Mouse (Mus musculus) heart, adult 18-20 months (tissue): ENCODE results near the gene Klk1b5. TPM values are rescaled to one million over a fixed set of nuclear protein-coding genes. Genes with fewer than 3 reads are reported as not detected.
A peak's percentile ranks its signal among the peaks of the same experiment; 100 is the strongest.

ENCODE experiments used
- DNase-seq, 2 experiments: peaks; one replicate each; pipeline ENCODE4 v3.0.0; 2021 to 2022; ENCODE audit warnings: mixed read lengths in 1 of 2
- total RNA-seq, 2 experiments: library from RNA; stranded (reverse); gene quantifications; 2 replicates each; pipeline ENCODE4 v1.2.3; 2021

Klk1b5 gene
- total RNA-seq, 2 experiments from 2014 or later = not detected

DNA sequence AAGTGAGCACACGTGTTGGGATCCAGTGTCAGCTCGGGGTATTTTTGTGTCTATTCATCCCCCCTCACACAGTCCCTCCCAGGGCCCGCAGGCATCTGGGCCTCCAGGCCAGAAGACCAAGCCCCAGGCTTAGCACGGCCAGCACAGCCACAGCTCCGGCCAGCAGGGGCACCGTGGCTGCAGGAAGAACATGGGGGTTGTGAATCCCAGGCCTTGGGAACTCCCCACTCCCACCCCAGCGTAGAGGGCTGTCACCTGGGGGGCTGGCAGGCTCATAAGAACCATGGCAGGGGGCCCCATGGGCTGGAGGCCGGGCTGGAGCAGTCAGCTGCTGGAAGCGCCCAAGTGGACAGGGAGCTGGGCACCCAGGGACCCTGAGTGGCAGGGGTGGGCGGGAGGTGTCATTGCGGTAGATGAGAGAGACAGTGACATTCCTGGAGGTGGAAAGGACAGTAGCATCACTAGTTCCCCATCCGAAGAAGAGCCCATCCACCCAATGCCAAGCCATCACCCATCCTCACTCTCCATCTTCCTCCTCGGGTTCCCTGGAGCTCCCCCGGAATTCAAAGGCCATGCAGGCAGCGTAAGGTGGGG lies 37.4 kb downstream of the Klk1b5 start:
- DNase-seq = no peak

DNA sequence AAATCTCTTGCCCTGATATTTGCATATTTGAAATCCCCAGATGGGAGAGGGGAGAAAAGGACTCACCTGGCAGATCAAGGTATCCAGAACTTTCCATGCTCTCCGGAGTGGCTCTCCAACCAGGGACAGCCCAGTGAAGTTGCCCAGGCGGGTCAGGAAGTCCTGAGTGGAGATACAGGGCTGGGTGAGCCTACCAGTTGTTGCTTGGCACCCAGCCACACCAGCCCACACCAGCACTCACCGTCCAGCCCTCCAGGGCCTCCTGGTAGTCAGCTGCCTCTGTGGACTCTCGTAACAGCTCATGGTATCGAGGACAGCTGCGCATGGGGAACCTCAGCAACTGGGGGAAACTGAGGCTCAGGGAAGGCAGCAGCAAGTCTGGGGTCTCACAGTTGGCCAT lies 39.2 kb downstream of the Klk1b5 start:
- DNase-seq = no peak

DNA sequence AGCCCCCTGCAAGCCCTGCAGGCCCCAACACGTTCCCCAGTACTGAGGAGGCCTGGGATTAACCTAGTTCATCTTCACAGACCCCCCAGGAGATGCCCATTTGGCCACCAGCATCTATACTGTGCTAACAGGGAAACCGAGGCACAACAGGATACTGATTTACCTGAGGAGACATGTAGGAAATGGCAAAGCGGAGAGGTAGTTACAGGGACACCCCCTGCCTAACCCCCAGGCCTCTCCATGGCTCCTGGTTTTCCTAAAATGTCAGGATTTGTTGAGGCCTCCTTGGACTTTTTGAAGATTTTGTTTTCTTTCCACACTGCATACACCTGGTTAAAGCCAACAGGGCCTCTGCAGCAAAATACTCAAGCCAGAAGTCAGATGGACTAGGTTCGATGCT lies 41.5 kb downstream of the Klk1b5 start, which contains the start of gene Acp4:
Gene Acp4 (minus strand): TSS at position 101 of the 400 bp plus-strand sequence.
- DNase-seq = no peak

DNA sequence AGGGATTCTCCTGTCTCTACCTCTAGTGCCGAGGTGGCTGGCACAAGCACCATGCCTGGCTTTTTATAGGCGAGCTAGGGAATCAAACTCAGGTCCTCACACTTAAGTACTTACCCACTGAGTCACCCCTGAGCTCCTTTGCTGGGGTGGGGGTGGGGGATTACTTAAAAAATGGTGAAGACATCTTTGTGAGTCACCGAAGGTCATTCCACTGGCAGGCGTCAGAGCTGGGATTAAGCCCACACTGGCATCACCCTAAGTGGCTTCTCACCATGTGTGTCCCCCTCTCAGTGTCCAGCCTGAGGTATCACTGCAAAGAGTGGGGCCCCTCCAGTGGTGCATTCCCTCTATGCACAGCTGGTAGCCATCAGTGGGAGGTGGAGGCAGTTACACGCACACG lies 44.7 kb downstream of the Klk1b5 start:
- no peak for DNase-seq

DNA sequence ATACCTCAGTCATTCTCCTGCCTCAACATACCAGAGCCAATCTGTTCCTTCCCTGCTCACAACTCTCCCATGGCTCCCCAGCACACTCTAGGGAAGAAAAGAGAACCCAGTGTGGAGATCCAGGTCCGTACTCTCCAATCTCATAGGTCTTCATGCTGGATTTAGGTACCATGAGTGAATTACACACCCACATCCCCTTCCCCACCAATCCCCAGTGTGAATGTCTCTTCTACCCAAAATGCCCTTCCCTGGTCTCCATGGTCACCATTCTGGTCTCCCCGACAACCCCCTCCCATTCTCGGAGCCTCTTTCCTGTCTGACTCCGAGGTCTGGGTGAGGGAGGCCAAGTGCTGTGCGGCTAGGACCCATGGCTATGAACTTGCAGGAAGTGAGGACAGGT lies 45.4 kb downstream of the Klk1b5 start, which contains the start of gene Gm15517:
Gene Gm15517 (plus strand): TSS at position 301 of the 400 bp plus-strand sequence.
- DNase-seq = no peak

DNA sequence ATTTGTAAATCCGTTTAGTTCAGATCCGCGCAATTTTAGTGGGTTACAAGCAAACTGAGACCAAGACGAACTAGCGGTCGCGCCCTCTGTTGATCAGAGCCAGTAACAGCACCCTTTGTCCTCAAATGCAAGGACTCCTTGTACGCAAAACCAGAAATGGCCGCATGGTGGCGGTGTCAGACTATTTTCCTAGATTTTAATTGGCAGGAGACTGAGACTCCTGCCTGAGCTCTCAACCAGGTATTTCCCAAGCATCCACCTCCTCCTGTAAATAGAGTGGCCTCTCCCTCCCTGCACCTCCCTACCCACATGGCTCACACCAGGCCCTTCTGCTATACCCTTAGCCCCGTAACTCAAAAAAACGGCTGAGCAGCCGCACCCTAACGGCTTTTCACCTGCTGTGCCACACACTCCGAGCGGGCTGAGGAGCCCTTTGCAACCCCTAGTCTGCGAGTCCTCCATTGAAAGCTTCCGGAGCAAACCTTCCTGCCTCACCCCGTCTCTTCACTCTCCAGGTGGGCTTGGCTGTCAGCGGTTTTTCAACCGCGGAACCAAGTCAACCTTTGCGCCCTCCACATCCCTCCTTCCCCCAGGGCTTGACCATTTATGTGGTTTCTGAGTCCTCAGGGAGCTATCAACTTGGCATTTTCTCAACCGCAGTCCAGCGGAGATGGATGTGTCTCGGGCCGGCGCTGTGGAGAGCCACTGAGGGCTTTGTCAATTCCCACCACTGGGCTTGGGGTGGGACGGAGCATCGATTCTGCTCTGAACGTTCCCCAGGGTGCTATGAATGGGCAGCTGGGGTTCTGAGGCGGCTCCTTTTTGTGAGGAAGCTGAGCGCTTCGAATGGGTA lies 47.3 kb downstream of the Klk1b5 start:
- peak; percentile 91 to 99 for DNase-seq

DNA sequence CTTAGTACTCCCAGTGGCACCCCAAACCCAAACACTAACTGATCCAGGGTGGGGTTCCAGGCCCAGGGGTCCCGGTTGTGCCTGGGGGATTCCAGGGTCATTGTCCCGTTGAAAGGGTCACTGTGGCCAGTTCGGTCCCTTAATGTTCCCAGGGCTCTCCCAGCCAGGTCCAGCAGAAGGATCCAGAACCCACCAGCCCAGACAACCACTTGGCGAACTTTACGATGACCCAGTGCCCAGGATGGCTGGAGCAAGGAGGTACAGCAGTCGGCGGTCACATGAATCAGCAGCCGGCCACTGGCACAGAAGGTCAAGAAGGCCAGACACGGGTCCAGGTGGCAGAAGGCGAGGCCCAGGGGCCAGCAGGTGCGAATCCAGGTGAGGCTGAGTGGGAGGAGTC lies 52.4 kb downstream of the Klk1b5 start:
- DNase-seq = no peak

DNA sequence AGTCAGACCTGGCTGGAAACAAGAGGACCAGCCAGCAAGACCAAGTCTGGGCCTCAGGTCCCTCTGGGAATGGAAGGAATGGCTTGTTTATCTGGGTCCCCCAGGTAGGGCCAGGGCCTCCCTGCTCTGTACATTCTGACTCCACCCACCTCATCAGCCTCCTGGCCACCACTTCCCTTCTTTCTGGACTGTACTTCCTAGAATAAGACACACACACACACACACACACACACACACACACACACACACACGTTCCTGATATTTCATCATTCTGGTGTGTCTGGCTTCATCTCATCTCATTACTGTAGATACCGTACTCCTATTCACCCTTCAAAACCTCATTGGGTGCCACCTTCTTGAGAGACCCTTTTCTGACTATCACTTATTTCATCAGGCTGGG lies 53.7 kb downstream of the Klk1b5 start:
- no peak for DNase-seq

Other genes starting within 250 kb of the Klk1b5 start
- not detected for gene Klk1b1, start 249.2 kb upstream of the Klk1b5 start, total RNA-seq
- gene Klk1b9, start 239.9 kb upstream of the Klk1b5 start, total RNA-seq = not detected
- gene Klk1b11, start 220.1 kb upstream of the Klk1b5 start, total RNA-seq = not detected
- 1 to 10 TPM; 2.8 to 4.1 TPM for gene Klk1b26, start 203.8 kb upstream of the Klk1b5 start, total RNA-seq
- not detected for gene Klk1b27, start 163.7 kb upstream of the Klk1b5 start, total RNA-seq
- not detected for gene Klk1b21, start 113.6 kb upstream of the Klk1b5 start, total RNA-seq
- not detected for gene Klk1b22, start 103.3 kb upstream of the Klk1b5 start, total RNA-seq
- gene Klk1b16, start 79.2 kb upstream of the Klk1b5 start, total RNA-seq = not detected
- not detected for gene Klk1b24, start 27.7 kb upstream of the Klk1b5 start, total RNA-seq
- not detected for gene Klk1b3, start 17.8 kb upstream of the Klk1b5 start, total RNA-seq
- not detected for gene Klk1b4, start 8.5 kb upstream of the Klk1b5 start, total RNA-seq
- under 1 TPM in 1 of 2 experiments, not detected in 1; 0.60 TPM for gene Klk1, start 9.4 kb downstream of the Klk1b5 start, total RNA-seq
- gene Gm36864, start 20.2 kb downstream of the Klk1b5 start, total RNA-seq = not detected
- gene 1700028J19Rik, start 30.8 kb downstream of the Klk1b5 start, total RNA-seq = under 1 TPM; 0.25 to 0.28 TPM
- gene 2410002F23Rik, start 30.8 kb downstream of the Klk1b5 start, total RNA-seq = 10 to 100 TPM in 1 of 2 experiments, 1 to 10 TPM in 1; 8.1 to 11.5 TPM
- not detected for gene Acp4, start 41.4 kb downstream of the Klk1b5 start, total RNA-seq
- gene Gm15517, start 45.5 kb downstream of the Klk1b5 start, total RNA-seq = not detected
- gene Clec11a, start 91.0 kb downstream of the Klk1b5 start, total RNA-seq = under 1 TPM; 0.69 to 0.87 TPM
- gene Shank1, start 94.3 kb downstream of the Klk1b5 start, total RNA-seq = 1 to 10 TPM; 2.1 to 2.7 TPM
- 1 to 10 TPM; 2.3 to 2.9 TPM for gene Syt3, start 168.2 kb downstream of the Klk1b5 start, total RNA-seq
- under 1 TPM; 0.30 to 0.31 TPM for gene 1700008O03Rik, start 169.9 kb downstream of the Klk1b5 start, total RNA-seq
- 10 to 100 TPM; 31.2 to 66.0 TPM for gene Lrrc4b, start 213.1 kb downstream of the Klk1b5 start, total RNA-seq
- gene Aspdh, start 249.4 kb downstream of the Klk1b5 start, total RNA-seq = 1 to 10 TPM in 1 of 2 experiments, under 1 TPM in 1; 0.41 to 1.4 TPM